Mouse (Mus musculus): Measurements from ENCODE around the gene Zfp772. TPM values are rescaled to one million over a fixed set of nuclear protein-coding genes. Genes with fewer than 3 reads are reported as not detected.
A peak's percentile ranks its signal among the peaks of the same experiment; 100 is the strongest.
"Not testable (repeated sequence)": the region's sequence is repeated elsewhere in the genome, so short reads cannot be mapped to it uniquely, and the experiment has no call there.

Zfp772 gene
- 1 to 10 TPM; 3.0 to 4.7 (median 4.1) TPM for polyA plus RNA-seq (2017; shearing (Covaris generic))

DNA sequence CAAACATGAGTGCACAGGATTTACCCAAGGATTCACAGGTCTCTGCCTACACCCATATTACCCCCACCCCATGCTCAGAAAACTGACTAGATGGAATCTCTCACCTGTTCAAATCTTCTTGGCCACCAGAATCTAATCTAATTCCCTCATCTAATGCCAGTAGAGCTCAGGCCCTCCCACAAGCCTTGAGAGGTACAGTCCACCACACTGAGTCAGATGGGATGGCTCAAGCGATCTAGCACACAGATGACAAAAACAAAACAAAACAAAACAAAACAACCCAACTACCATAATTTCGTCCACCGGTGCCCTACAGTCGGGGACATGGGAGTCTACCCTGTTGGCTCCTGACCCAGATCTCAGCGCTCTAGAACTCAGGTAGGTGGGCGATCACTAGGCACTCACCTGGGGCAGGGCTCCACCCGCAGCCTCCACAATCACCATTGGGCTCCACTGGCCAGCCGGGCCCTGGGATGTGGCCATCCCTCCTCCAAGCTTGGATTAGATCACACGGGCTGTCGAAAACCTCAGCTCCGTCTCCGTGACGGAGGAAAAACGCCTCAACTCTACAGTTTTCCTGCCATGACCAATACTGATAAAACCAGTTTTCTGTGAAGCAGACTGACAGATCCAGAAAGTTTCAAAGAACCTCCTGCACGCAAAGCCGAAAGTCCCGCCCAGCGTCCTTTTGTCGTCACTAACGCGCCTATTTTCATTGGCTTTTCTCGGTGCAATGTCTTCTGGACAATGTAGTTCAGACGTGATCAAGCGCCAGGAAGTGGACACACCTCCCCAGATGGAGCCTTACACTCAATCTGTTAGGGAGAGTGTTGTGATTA is at the start of gene Zfp772:
Gene Zfp772 (minus strand): TSS at position 686 of the 839 bp plus-strand sequence.
- ATAC-seq, result peak; percentile 17

DNA sequence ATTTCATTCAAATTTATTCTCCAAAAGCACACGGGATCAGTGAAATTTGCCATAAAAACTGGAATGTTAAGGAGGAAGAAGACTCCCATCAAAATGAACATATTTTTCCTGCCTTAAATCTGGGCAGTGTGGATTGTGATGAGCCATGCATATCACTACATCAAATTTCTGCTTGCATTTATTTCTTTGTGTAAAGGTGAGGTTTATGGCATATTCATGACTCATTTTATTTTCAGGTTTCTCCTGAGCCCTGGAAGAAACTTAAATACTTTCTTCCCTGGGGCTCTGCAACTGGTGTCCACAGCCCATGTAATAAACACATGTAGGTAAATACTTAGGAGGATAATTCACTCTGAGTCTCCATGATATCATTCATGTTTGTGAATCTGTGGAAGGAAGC is 37.4 kb upstream of the Zfp772 start, which contains the start of gene Vmn2r29:
Gene Vmn2r29 (minus strand): TSS at position 101 of the 400 bp plus-strand sequence.
- ATAC-seq, result not testable (repeated sequence)

- ATAC-seq, result peak; percentile 98
These were observed 21.4 kb downstream of the Zfp772 start for GRCm38 (mm10) chr7:7188191-7188942.

DNA sequence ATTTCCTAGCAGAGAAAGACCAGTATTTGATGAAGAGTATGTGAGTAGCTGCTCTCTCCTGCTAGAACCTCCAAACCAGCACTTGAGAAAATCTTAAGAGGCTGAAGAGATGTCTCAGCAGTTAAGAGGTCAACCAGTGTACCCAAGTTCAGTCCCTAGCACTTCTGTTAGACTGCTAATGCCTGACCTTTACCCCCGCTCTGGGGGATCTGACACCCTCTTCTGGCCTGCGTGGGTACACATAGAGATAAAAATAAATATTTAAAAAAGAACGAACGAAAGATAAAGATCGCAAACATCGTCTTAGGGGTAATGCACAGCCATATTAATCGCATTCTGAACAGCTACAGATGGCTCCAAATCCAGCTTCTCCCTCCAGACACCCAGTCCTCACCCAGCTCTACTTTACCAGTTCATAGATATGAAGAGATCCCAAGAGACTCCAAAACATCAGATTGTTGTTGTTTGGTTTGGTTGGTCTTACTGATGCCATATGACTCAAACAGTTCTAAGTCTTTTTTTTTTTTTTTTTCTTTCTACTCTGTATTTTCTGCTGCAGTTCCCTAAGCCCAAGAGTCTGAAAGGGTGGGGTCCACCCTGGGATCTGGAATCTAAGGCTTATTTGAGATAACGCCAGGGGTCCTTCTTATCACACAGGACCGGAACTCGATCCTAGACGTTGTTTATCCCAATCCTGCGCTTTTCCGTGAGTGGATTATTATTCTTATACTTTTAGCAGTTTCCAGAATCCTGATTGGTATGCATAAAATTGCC is 22.2 kb downstream of the Zfp772 start:
- peak; percentile 6 for ATAC-seq

GRCm38 (mm10) chr7:7185897-7186296 is 23.9 kb downstream of the Zfp772 start:
- no peak for ATAC-seq

DNA sequence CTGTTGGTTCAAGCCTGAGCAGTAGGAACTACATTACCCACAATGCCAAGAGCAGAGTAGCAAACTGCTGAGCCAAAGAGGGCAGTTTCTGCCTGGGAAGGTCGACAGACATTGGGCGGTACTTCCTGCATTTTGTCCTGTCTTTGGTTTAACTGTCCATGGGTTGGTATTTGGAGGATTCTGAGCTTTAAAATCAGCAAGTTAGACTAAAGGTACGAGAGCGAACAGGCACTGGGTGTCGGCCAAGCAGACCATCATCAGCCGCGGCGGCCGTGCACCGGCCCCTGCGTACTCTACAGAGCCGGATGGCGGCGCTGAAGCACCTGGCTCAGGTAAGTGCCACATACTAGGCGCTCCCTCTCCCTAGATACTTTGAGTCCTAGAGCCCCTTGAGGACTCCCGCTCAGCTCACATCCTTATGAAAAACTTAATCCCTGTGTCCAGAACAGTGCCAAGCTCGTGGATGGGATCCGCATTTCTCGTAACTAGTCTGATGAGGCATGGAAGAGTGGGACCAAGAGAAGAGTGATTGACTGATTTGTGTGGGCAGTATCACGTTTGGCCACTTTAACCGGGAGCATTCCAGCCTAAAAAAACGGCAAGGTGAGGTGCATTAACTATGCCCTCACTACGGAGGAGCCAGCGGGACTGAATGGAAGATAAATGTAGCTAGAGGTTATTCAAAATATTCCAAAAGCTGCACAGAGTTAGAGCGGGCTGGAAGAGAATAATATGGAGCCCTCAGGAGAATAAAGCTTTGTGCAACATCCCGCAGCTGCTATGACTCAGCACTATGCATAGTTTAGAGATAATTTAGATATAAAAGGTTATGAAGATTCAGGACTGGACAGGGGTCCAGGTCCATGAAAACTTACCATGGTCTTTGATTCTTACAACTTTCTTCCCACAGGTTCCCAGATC is 38.3 kb downstream of the Zfp772 start, which contains the start of gene Zfp418:
Gene Zfp418 (plus strand): TSS at position 104 of the 921 bp plus-strand sequence.
- ATAC-seq, result peak; percentile 99

Other genes starting within 250 kb of the Zfp772 start
- not detected for gene Aurkc, start 214.7 kb downstream of the Zfp772 start, polyA plus RNA-seq (2017; shearing (Covaris generic))
- gene Zfp954, start 88.5 kb downstream of the Zfp772 start, polyA plus RNA-seq (2017; shearing (Covaris generic)), result 10 to 100 TPM; 24.7 to 37.2 (median 30.6) TPM
- 10 to 100 TPM in 2 of 3 experiments, 1 to 10 TPM in 1; 7.6 to 19.3 (median 14.2) TPM for gene Zfp773, start 73.2 kb downstream of the Zfp772 start, polyA plus RNA-seq (2017; shearing (Covaris generic))
- gene Zfp418, start 38.7 kb downstream of the Zfp772 start, polyA plus RNA-seq (2017; shearing (Covaris generic)), result 1 to 10 TPM; 2.6 to 4.9 (median 3.1) TPM
- under 1 TPM in 2 of 3 experiments, not detected in 1; 0.21 to 0.24 TPM for gene Vmn2r29, start 37.3 kb upstream of the Zfp772 start, polyA plus RNA-seq (2017; shearing (Covaris generic))
- gene Gm45844, start 68.3 kb upstream of the Zfp772 start, polyA plus RNA-seq (2017; shearing (Covaris generic)), result 1 to 10 TPM in 1 of 3 experiments, under 1 TPM in 2; 0.40 to 1.9 (median 0.79) TPM
- 10 to 100 TPM; 67.7 to 72.6 (median 69.7) TPM for gene Clcn4, start 90.9 kb upstream of the Zfp772 start, polyA plus RNA-seq (2017; shearing (Covaris generic))
- gene Vmn2r30, start 127.6 kb upstream of the Zfp772 start, polyA plus RNA-seq (2017; shearing (Covaris generic)), result not detected
- gene Gm45783, start 164.6 kb upstream of the Zfp772 start, polyA plus RNA-seq (2017; shearing (Covaris generic)), result not detected
- gene Vmn2r31, start 189.7 kb upstream of the Zfp772 start, polyA plus RNA-seq (2017; shearing (Covaris generic)), result under 1 TPM in 1 of 3 experiments, not detected in 2; 0.04 TPM

Data from inflammation-experienced regulatory T-cells, adult 6 months (primary cell).